Mouse (Mus musculus): ENCODE results near the gene Ankrd49. TPM values are rescaled to one million over a fixed set of nuclear protein-coding genes. Genes with fewer than 3 reads are reported as not detected.
A peak's percentile ranks its signal among the peaks of the same experiment; 100 is the strongest.

Gene Ankrd49
- total and polyA plus RNA-seq, 2 experiments from 2014 or later, result 12.1 to 22.1 TPM

- no peak overlapping the region for H3K27ac ChIP-seq (ENCODE audit: low read depth, low read length)
- H3K4me1 ChIP-seq (ENCODE audit: insufficient read depth, low read length), result no peaks in the 10 kb centered on the region
- H3K4me2 ChIP-seq (ENCODE audit: low read depth, low read length, poor library complexity, severe bottlenecking), result no peak overlapping the region
- H3K27me3 ChIP-seq (ENCODE audit: insufficient read depth, low read length), result no peaks in the 10 kb centered on the region
- ATAC-seq (ENCODE audit: low FRiP score) (no peak), DNase-seq (ENCODE audit: low spot score) (no peak)
- no peak for TF ChIP-seq CTCF (IDR thresholded peaks at IDR 0.05)
- H3K9ac ChIP-seq (replicated peaks; ENCODE audit: low read length, poor library complexity, severe bottlenecking), result no peak overlapping the region
- H3K9me3 ChIP-seq (ENCODE audit: low read length), result no peaks in the 10 kb centered on the region
- H3K36me3 ChIP-seq (ENCODE audit: insufficient read depth, low read length), result no peaks in the 10 kb centered on the region
- 82% methylated on average over 4 of the region's 4 CpGs for WGBS
- H3K4me3 ChIP-seq (ENCODE audit: low read depth, low read length), result no peak overlapping the region
These were observed 45.0 kb downstream of the Ankrd49 start for GRCm38 (mm10) chr9:14739498-14740150.

DNA sequence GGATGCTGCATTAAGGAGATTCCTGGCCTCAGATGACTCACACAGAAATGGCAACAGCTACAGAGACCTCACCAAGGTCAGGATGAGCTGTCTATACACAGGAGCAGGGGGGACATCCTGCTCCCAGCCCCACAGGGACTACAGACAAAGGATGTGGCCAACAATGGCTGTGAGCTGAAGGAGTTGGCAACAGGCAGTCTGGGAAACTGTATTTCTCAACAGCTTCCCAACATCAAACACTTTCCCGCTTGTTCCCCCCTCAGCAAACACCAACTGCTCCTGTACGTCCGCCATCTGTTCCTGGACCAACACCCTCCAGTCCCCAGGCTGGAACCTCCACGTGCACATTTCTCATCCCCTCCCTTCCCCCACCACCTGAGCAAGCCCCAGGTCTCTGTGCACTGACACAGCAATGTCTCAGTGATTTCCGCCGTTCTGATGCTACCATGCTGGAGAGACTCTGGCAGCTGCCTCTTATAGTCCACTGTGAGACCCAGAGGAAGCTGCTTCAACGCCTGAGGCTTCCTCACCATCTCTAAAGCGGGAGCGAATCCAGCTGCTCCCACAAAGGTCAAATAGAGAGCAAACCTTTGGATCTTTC lies 53.6 kb downstream of the Ankrd49 start:
- Histone ChIP-seq H3K4me3 (ENCODE audit: low read depth, low read length) (no peak overlapping the region), H3K27me3 (ENCODE audit: insufficient read depth, low read length) (no peaks in the 10 kb centered on the region), H3K4me1 (ENCODE audit: insufficient read depth, low read length) (no peaks in the 10 kb centered on the region), H3K4me2 (ENCODE audit: low read depth, low read length, poor library complexity, severe bottlenecking) (no peak overlapping the region), H3K36me3 (ENCODE audit: insufficient read depth, low read length) (no peaks in the 10 kb centered on the region), H3K9me3 (ENCODE audit: low read length) (no peaks in the 10 kb centered on the region), H3K9ac (replicated peaks; ENCODE audit: low read length, poor library complexity, severe bottlenecking) (no peak overlapping the region), H3K27ac (ENCODE audit: low read depth, low read length) (no peak overlapping the region)
- ATAC-seq (ENCODE audit: low FRiP score) (0 out of 2 replicates have a peak, but pooled peaks have one; percentile 29), DNase-seq (ENCODE audit: low spot score) (peak; percentile 3)
- TF ChIP-seq CTCF (IDR thresholded peaks at IDR 0.05), result no peak
- 65% methylated on average over 9 of the region's 9 CpGs for WGBS

Other genes starting within 250 kb of the Ankrd49 start
- 26.2 and 30.8 TPM in 2 replicates for gene Amotl1, start 139.8 kb downstream of the Ankrd49 start, total RNA-seq (2014; rRNA removed)
- 5.4 and 5.8 TPM in 2 replicates for gene Amotl1, start 139.8 kb downstream of the Ankrd49 start, polyA plus RNA-seq (2015; fragmentation: Nextera tagmentation; extraction: Ambion mirVana)
- gene Piwil4, start 44.1 kb downstream of the Ankrd49 start, total RNA-seq (2014; rRNA removed), result 0.94 and 1.3 TPM in 2 replicates
- gene Piwil4, start 44.1 kb downstream of the Ankrd49 start, polyA plus RNA-seq (2015; fragmentation: Nextera tagmentation; extraction: Ambion mirVana), result 0.49 and 0.55 TPM in 2 replicates
- 3.0 and 3.6 TPM in 2 replicates for gene Fut4, start 32.5 kb downstream of the Ankrd49 start, total RNA-seq (2014; rRNA removed)
- 0.68 and 0.74 TPM in 2 replicates for gene Fut4, start 32.5 kb downstream of the Ankrd49 start, polyA plus RNA-seq (2015; fragmentation: Nextera tagmentation; extraction: Ambion mirVana)
- gene 1700012B09Rik, start 13.8 kb downstream of the Ankrd49 start, total RNA-seq (2014; rRNA removed), result 6.2 TPM in 1 of 2 replicates, not detected in the other
- gene 1700012B09Rik, start 13.8 kb downstream of the Ankrd49 start, polyA plus RNA-seq (2015; fragmentation: Nextera tagmentation; extraction: Ambion mirVana), result 3.9 and 4.4 TPM in 2 replicates
- 6.7 and 19.3 TPM in 2 replicates for gene Mre11a, start 202 bp downstream of the Ankrd49 start, total RNA-seq (2014; rRNA removed)
- gene Mre11a, start 202 bp downstream of the Ankrd49 start, polyA plus RNA-seq (2015; fragmentation: Nextera tagmentation; extraction: Ambion mirVana), result 5.9 and 7.2 TPM in 2 replicates
- 4.6 and 5.6 TPM in 2 replicates for gene Gpr83, start 75.4 kb upstream of the Ankrd49 start, total RNA-seq (2014; rRNA removed)
- 3.8 and 4.3 TPM in 2 replicates for gene Gpr83, start 75.4 kb upstream of the Ankrd49 start, polyA plus RNA-seq (2015; fragmentation: Nextera tagmentation; extraction: Ambion mirVana)
- not detected in 2 replicates for gene Izumo1r, start 119.1 kb upstream of the Ankrd49 start, total RNA-seq (2014; rRNA removed)
- not detected in 2 replicates for gene Izumo1r, start 119.1 kb upstream of the Ankrd49 start, polyA plus RNA-seq (2015; fragmentation: Nextera tagmentation; extraction: Ambion mirVana)

Measured in midbrain, postnatal 0 days (tissue).